Mouse (Mus musculus) right cerebral cortex, postnatal 36 days (tissue): ENCODE measurements around the gene Drp2.
A peak's percentile ranks its signal among the peaks of the same experiment; 100 is the strongest.

Experiments used
- DNase-seq, 2 experiments: peaks; one replicate each; pipeline ENCODE4 v3.0.0; 2022; ENCODE audit warnings: low spot score in 2 of 2, mixed read lengths in 1 of 2

The Drp2 gene

DNA sequence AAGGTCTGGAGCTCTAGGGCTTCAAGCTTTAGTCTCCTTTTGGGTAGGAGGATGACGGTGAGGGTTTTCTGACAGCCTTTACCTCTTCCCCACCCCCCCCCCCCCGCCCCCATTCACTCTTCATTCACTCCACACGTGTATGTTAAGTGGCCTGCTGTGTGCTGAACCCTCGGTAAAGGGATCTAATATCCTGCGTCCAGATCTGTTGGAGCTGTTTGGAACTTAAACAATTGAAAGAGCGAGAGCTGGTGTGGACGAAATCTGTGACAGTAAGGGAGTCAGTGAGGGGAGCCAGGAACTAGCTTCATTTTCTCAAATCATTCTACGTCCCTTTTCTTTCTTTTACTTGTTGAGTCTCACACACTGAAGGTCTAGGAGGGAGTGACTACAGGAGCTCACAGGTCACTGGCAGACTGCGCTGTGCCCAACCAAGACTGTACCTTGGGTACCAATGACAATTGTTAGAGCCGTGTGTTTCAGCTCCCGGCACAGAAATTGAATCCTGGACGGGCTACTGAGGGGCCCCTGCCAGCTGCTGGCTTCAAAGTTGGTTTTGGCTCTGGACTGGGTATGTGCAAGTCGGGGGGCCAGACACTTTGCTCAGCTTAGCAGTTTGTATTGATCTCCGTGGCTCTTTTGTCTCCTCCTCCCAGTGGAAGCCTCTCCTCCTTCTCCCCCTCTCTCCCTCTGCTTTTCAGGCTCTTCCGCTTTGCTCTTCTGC lies at the start of gene Drp2:
Drp2 (plus strand) TSS at position 689 of the 721 bp plus-strand sequence.
- no peak for DNase-seq

DNA sequence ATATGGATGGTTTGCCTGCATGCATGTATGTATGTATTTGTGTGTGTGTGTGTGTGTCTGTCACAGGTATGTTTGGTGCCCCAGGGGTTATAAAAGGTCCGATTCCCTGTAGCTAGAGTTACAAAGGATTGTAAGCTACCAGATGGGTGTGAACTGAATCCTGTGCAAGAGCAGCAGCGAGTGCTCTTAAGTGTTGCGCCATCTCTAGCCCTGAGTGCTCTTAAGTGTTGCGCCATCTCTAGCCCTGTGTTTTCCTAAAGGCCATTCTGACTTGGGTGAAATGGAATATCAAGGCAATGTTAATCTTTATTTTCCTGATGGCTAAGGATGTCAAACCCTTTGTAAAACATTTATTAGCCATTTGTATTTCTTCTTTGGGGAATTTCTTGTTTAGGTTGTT lies 45.0 kb upstream of the Drp2 start:
- DNase-seq = no peak

DNA sequence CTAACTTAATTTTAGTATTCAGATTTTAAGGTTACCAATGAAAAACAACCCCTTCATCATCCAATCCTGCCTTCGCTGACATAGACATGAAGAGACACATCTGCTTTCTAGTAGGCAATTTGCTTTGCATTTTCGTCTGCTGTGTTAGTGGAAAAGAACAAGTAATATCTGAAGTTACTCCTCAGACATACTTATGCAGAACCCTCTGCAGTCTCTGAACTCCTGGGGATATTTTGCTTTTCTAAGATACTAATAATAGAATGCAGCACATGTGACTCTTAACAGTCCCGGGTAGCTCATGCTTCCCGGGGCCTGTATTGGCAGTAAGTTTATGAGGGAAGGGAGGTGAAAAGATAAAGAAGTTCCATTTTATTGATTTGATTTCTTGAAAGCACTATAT lies 42.2 kb upstream of the Drp2 start:
- no peak for DNase-seq

DNA sequence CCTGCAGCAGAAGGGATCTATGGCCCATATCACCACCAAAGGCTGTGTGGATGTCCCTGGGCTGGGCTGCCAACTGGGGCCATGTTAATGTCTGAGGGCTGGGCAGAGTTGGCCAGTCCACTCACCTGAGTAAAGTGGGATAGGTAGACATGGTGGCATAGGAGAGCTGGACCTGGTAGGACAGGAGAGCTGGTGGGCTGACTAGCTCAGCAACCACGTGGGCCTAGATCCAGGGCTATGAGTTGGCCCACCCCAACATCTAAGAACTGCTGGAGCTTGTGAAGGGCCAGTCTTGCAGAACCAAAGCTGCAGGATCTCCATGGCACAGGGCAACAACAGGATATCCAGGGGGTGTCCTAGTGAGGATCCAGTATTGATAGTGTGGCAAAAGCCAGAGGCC lies 38.9 kb upstream of the Drp2 start:
- DNase-seq = no peak

DNA sequence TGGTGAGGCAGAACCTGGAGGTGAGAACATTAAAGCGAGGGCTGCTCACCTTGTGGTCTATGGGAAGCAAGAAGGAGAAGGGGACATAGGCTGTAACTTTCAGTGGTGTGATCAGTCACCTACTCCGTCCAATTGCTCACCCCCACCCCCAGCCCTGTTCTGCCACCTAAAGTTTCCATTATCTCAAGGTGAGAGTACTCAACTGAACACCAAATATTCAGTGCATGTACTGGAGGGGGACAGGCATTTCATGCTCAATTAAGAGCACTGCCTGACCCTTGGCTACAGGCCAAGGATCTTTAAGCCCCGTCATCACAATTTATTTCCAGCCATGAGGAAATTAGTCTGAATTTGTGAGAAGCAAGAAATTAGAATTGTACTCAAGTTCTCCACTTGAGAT lies 37.8 kb upstream of the Drp2 start:
- DNase-seq = no peak

DNA sequence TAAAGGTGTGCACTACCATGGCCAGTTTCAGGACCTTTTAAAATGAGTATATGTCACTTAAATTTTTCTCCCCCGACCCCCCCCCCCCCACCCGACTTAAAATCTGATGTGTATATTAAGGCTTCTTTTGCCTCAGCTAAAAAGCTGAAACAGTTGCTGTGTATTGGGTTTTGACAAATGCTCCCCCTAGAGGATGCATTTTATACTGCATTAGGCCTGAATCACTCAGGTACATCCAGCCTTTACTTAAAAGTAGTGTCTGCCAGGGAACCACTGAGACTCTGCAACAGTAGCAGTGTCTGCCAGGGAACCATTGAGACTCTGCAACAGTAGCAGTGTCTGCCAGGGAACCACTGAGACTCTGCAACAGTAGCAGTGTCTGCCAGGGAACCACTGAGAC lies 33.1 kb upstream of the Drp2 start:
- no peak for DNase-seq

DNA sequence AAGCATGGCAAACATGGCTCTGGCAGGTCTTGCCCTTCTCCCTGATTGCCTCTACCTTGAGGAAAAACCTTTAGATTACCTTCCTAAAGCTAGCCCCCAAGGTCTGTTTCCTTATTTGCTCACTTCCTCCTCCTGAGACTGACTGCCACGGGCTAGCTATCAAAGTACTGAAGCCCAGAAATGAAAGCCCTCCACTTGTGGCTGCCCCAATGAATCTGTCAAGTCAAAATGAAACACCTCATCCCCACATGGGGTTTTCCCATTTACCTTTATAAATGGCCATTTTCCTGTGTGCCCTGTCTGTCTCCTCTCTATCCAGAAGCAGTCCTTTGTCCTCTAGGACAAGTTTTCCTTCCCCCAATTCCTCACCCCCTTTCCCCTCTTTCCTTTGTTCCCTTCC lies 30.2 kb upstream of the Drp2 start:
- no peak for DNase-seq

DNA sequence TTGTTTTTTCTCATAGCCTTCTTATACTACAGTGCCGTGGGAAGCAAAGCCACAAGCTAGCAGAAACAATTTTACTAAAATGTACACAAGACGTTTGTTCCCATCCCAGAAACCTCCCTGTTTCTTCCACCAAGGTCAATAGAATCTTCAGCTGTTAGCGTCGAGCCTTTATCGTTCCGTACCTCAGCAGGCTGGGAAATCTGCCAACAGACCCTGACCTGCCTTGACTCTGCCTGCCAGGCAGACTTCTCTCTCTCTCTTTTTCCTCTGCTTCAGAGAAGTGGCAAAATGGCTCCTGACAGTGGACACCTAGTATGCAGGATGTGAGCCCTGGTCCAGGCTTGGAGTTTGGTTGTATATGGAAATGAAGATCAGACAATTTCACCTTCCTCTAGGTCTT lies 19.5 kb upstream of the Drp2 start:
- DNase-seq = no peak

DNA sequence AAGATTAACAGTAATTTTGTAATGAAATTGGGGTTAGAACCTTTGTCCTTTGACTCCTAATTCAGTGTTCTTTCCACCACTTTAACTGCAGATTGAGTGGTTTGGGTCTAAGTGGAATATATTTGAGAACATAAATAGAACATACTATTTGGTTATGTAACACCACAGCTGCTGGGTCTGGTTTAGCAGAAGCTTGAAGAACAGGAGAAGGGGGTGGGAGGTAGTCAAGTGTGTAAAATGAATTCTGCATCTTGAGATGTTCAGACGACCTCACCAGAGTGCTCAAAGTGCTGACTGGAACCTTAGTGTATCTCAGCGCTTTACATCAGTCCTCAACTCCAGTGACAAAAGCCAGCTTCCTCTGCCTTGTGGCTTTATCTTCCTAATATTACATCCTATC lies 5.4 kb upstream of the Drp2 start:
- DNase-seq = peak in 1 of 2 experiments; percentile 12

DNA sequence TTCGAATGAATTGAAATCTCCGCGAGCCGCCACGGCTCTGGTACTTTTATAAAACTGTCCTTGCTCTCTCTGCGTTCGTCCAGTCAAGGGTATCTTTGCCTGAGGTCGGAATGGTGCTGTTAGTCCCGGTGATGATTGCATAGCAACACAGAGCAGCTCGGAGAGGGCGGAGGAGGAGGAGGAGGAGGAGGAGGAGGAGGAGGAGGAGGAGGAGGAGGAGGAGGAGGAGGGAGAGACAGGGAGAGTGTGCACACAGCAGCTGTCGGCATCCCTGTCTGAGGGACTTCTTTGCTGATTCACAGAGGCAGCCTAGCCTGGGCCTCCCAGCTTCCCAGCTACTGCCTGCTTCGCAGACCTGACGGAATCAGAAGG lies 219 bp downstream of the Drp2 start:
- DNase-seq = peak in 1 of 2 experiments; percentile 22

DNA sequence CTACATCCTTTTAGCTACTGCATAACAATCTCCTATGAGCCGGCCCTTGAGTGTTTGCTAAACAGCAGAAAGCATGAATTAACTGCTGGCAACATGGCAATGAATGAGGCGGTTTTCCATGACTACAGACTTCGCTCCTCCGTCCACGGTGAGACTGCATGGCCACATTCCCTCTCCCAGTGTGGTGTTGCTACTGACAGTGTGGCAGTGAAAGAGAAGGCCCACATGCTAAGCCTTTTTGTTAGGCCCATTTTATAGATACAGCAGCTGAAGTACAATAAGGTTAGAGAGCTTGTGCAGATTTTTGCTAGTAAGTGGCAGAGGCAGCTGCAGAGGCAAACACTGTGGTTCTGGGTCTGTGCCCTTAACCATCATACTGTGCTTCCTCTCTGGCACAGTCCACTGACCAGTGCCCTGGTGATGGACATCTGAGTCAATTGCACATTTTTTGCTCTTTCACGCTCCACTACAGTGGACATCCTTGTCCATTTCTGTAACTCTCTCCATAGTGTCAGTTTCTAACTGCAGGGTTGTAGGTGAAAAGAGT lies 5.1 kb downstream of the Drp2 start:
- no peak for DNase-seq

DNA sequence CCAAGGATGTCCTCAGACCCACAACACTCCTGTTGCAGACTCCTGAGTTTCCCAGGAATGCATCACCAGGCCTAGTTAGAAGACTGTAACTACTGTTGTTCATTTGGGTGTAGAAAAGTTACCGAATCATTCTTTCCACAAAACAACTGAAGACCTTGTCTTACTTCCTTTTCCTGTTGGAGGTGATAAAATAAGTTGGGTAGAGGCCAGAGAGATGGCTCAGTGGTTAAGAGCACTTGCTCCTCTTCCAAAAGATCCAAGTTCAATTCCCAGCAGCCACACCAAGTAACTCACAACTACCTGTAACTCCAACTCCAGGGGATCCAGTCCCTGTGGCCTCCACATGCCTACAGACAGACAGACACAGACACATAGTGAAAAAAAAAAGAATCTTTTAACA lies 7.7 kb downstream of the Drp2 start:
- no peak for DNase-seq

DNA sequence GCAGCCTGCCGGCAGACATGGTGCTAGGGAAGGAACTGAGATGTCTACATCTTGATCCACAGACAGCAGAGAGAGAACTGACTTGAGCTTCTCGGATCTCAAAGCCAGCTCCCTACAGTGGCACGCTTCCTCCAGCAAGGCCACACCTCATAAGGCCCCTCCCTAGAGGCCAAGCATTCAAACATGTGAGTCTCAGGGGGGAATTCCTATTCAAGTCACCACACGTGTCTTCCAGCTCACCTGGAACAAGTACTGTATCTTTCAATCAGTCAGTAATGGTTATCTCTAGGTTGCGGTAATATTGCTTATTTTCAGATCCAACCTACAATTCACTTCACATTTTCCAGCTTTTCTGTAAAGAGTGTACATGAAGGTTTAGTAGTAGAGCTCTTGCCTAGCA lies 15.7 kb downstream of the Drp2 start:
- DNase-seq = no peak

DNA sequence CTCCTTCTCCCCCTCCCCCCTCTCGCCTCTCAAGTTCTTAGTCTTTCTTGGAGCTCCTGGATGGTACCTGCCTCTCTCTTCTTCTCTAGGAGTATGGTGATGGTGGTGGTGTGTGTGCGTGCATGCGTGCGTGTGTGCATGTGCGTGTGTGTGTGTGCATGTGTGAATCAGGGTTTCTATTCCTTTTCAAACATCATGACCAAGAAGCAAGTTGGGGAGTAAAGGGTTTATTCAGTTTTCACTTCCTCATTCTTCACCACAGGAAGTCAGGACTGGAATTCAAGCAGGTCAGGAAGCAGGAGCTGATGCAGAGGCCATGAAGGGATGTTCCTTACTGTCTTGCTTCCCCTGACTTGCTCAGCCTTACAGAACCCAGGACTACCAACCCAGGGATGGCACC lies 19.9 kb downstream of the Drp2 start:
- no peak for DNase-seq

DNA sequence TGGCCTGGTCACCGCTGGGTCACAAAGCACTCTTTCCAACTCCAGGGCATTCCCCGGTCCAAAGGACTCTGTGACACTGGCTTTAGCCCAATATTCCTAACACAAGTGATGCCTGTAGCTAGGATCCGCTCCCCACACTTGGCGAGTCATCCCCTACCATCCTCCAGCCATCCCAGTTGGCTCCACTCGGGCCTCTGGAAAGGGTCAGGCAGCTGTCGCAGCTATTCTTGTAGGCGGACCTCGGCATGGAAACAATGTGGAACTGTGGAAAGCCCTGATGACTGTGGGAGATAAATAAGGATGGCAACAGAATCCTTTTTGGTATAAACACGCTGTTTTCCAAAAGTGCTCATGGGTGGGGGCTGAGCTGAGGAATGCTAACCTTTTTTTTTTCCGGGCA lies 21.4 kb downstream of the Drp2 start:
- no peak for DNase-seq

DNA sequence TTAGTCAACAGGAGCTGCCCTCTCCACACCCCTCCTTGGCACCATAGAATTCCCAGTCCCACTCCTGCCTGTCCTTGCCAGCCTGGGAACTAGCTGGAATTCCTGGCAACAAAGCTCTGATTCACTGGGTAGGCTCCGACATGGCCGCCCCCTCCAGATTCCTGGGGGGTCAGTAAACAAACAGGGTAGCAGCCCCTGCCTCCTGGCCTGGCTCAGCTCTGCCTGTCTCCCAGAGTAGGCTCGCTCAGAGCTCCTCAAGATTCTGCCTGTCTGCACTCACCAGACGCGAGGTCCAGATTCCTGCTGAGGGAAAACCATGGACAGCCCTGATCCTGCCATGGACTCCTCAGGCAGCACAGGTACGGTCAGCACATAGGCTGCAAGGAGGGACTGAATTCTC lies 22.5 kb downstream of the Drp2 start:
- no peak for DNase-seq

DNA sequence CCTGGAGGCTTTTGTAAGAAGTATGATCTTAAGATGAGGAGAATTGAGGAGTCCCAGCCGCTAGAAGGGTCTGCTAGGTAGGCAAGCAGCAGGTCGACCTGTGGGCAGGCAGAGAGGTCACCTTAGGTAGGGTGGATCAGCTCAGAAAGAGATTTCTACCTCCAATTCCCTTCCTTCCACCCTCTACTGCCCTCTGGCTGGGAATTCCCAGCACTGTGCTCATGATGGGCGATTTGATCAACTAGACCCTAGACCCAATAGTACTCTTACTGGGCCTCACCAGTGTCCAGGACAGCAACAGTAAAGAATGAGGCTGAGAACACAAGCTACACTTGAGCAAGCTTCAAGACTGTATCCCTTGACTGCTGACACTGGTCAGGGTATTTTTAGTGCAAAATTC lies 23.0 kb downstream of the Drp2 start:
- DNase-seq = no peak

DNA sequence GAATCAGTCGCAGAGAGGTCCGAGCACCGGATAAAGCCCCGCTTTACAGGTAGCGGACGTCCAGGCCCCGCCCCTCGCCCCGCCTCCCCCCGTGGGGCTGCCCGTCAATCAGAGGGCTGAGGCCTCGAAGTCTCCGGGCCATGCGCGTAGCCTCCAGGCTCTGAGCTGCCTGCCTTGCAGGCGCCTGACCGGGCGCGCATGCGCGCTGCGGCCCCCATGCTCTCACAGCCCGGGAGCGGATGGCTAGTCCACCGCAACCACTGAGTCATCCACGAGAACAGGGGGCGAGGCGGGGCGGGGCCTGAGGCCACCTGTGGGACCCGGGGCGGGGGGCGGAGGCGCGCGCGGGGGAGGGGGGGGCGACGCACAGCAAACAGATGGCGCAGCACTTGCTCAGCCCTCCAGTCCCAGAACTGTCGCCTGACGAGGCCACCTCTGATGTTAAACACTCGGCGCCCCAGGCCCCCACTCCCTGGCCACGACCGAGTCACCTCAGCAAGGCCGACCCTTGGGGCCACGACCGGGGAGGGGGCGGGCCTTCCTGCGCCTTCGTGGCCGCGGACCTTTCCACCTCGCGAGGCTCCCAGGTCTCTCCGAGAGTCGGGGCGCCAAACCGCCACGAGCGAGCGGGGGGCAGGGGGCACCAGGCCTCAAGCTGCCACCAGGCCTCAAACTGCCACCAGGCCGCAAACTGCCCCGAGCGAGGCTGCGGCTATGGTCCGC lies 70.8 kb downstream of the Drp2 start:
- no peak for DNase-seq

DNA sequence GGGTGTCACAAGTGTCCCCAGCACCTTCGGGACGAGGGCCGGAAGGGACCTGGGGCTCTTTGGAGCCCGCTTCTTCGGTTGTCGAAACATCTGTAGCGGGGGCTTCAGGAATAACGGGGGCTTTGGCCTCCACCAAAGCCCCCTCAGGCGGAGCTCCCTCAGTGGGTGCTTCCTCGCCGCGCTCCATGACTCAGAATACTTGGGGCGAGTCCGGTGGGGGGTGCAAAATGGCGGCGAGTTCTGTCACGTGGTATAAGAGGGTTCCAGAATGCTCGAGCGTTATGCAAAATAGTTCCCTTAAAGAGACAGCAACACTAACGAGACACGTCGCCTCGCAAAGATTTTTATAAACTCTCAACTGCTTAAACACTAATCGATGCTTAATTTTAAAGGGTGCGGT lies 71.9 kb downstream of the Drp2 start, which contains the start of gene Taf7l:
Taf7l (minus strand) TSS at position 201 of the 400 bp plus-strand sequence.
- no peak for DNase-seq

DNA sequence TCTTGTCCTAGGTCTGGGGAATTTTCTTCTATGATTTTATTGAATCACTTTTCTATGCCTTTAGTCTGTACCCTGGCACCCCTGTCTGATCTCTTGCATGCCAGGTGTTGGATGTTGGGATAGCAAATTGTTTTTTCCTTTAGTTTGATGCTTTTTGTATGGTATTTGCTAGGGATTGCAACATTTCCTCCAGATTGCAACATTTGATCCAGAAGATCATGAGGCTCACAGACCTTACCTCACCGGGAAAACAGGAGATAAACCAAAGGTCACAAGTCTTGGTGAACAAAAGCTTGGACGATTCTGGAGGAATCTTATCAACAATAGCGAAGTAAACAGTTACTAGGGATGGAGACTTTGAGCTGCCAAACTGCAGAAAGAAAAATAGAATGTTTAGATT lies 77.4 kb downstream of the Drp2 start:
- DNase-seq = no peak

DNA sequence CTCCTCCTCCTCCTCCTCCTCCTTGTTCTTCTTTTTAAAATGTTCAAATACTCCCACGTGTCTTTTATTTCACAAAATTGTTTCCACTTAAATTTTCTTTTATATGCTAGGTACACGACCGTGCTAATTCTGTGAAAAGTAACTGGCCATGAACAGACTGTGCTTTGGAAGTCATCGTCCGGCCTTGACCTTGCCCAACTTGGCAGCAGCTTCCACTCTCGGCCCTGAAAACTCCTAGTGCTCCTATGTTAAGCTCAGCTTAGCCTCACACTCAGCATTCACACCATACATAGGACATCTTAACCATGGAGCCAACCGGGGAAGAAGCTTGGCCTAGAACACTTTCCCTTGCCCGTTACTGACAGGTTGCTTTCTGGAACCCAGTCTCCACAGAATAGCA lies 96.3 kb downstream of the Drp2 start:
- no peak for DNase-seq
